Mouse (Mus musculus) pancreas, adult 10 weeks (tissue): ENCODE measurements around the gene Plb1. TPM values are rescaled to one million over a fixed set of nuclear protein-coding genes. Genes with fewer than 3 reads are reported as not detected.

Source experiments
- polyA plus RNA-seq: library from polyadenylated mRNA; stranded (reverse); fragments of 350-450 nt; fragmentation: Illumina TruSeq; extraction: RNeasy Lipid Tissue Mini Kit (QIAGEN cat#74804); gene quantifications from one replicate; pipeline ENCODE4 v1.2.3, GENCODE M21; 2015; ENCODE audit warnings: low read depth, low replicate concordance; ENCODE audit not compliant: insufficient read depth

The Plb1 gene
- polyA plus RNA-seq: not detected

DNA sequence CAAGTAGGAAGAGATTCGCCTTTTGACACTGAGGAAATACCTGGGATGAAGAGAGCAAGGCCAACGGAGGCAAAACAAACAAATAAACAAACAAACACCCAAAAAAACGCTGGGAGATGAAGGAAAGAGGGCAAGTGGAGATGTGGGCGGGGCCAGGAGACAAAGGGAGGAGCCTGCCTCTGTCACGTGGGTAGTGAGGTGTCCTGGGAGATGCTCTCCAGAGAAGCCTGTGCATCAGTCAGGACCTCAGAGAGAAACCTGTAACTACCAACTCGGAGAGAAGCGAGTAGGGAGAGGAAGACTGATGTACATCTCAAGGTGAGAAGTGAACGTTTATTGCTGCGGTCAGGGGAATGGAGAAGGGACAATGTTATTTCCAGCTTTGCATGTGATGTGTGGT, at the start of gene Plb1:
Gene Plb1 (plus strand): TSS at position 235 of the 400 bp plus-strand sequence.

Other genes starting within 250 kb of the Plb1 start
- gene Fosl2, start 96.9 kb upstream of the Plb1 start, polyA plus RNA-seq: 4.8 TPM
- 17.7 TPM for gene Ppp1cb, start 226.1 kb downstream of the Plb1 start, polyA plus RNA-seq